Mouse (Mus musculus) megakaryocyte, embryonic 14.5 days (primary cell): ENCODE measurements around the gene Ppp2r3a.

Experiments used
- FLI1 ChIP-seq: IDR thresholded peaks from 2 replicates; pipeline ENCODE4 v1.6.1; 2012; ENCODE audit warnings: low read length, inconsistent platforms, mixed read lengths
- GATA1 ChIP-seq: IDR thresholded peaks from 3 replicates; pipeline ENCODE4 v1.6.1; 2012; ENCODE audit warnings: mixed read lengths, low read length, inconsistent platforms, borderline replicate concordance

GRCm38 (mm10) chr9:101250486-101250885 is 1.1 kb downstream of the Ppp2r3a start:
- TF ChIP-seq FLI1 (no peak), GATA1 (no peak)
